Comparison of ENCODE assay signal across 12 mouse cellular contexts in genomic region chr2:57617258-57617657, GRCm38 (mm10).
DNase-seq lines count a peak whose midpoint lies in the region; ATAC-seq and TF ChIP-seq lines count a peak whose summit lies in the region.
"Had no signal": no experiment of that assay in that cellular context is flagged by ENCODE, and none has a peak within 500 bp of the region (broad histone marks: within the 10 kb centered on the region; RNA-seq: fewer than 3 reads in every experiment).

No protein-coding gene starts in this region.

- peak overlapping the region; percentile 71 for H3K4me2 ChIP-seq in heart, postnatal 0 days (ENCODE audit: low read depth, low read length)
- peak overlapping the region; percentile 52 for H3K4me2 ChIP-seq in embryonic facial prominence, embryonic 15.5 days (replicated peaks)
- peak overlapping the region; percentile 73 for H3K4me2 ChIP-seq in hindbrain, embryonic 15.5 days
- peak overlapping the region; percentile 61 for H3K4me2 ChIP-seq in midbrain, embryonic 15.5 days

- no peak overlapping the region for H3K27ac ChIP-seq in heart, postnatal 0 days (ENCODE audit: low read depth)
- no peak overlapping the region for H3K27ac ChIP-seq in heart, adult 2 months
- no peak overlapping the region for H3K27ac ChIP-seq in embryonic facial prominence, embryonic 15.5 days (replicated peaks)
- H3K27ac ChIP-seq in hindbrain, embryonic 15.5 days (replicated peaks): no peak overlapping the region
- H3K27ac ChIP-seq in midbrain, embryonic 15.5 days: no peak overlapping the region

- no peak for TF ChIP-seq CTCF in heart, postnatal 0 days (IDR thresholded peaks at IDR 0.05; ENCODE audit: low read depth)
- no peak for TF ChIP-seq CTCF in heart, adult 2 months (IDR thresholded peaks at IDR 0.05)

- H3K4me3 ChIP-seq in heart, postnatal 0 days (ENCODE audit: low read depth, low read length): peak overlapping the region; percentile 53; the same call in 1 of the 2 replicates
- no peak overlapping the region for H3K4me3 ChIP-seq in heart, adult 2 months
- peak overlapping the region; percentile 29; the same call in 1 of the 2 replicates for H3K4me3 ChIP-seq in embryonic facial prominence, embryonic 15.5 days (replicated peaks)
- peak overlapping the region; percentile 36; the same call in 1 of the 2 replicates for H3K4me3 ChIP-seq in hindbrain, embryonic 15.5 days
- H3K4me3 ChIP-seq in midbrain, embryonic 15.5 days: peak overlapping the region; percentile 37

- WGBS in heart, postnatal 0 days: 89% methylated on average over 2 of the region's 2 CpGs
- 91% methylated on average over 2 of the region's 2 CpGs for WGBS in heart, adult 2 months
- 72% methylated on average over 2 of the region's 2 CpGs for WGBS in embryonic facial prominence, embryonic 15.5 days
- 57% methylated on average over 2 of the region's 2 CpGs for WGBS in hindbrain, embryonic 15.5 days
- 62% methylated on average over 2 of the region's 2 CpGs for WGBS in midbrain, embryonic 15.5 days

- no peak for TF ChIP-seq POLR2A in heart, adult 2 months (IDR thresholded peaks at IDR 0.05; ENCODE audit: insufficient read depth, low read depth, low read length)

- intact Hi-C loops in heart, adult 2 months (cut with DNase I): no loop called here

- H3K79me2 ChIP-seq in heart, adult 2 months (replicated peaks; ENCODE audit: control insufficient read depth, insufficient read depth, low read length): no peaks in the 10 kb centered on the region

- no peak for ATAC-seq in heart, postnatal 0 days (ENCODE audit: insufficient read depth, low read depth)
- ATAC-seq in embryonic facial prominence, embryonic 15.5 days (ENCODE audit: insufficient number of reproducible peaks, low FRiP score, low TSS enrichment, low read depth): no peak
- ATAC-seq in hindbrain, embryonic 15.5 days (ENCODE audit: low FRiP score, low read depth): no peak
- peak; percentile 21 for ATAC-seq in midbrain, embryonic 15.5 days (replicated peaks)
- ATAC-seq in granulocyte monocyte progenitor cell, adult 5-6 weeks (replicated peaks; ENCODE audit: poor library complexity, severe bottlenecking): no peak

- H3K36me3 ChIP-seq in heart, postnatal 0 days (replicated peaks; ENCODE audit: control insufficient read depth, insufficient read depth, low read length): no peaks in the 10 kb centered on the region
- H3K36me3 ChIP-seq in heart, adult 2 months (ENCODE audit: control insufficient read depth, insufficient read depth, low read length): no peaks in the 10 kb centered on the region
- no peaks in the 10 kb centered on the region for H3K36me3 ChIP-seq in embryonic facial prominence, embryonic 15.5 days
- no peaks in the 10 kb centered on the region for H3K36me3 ChIP-seq in hindbrain, embryonic 15.5 days
- H3K36me3 ChIP-seq in midbrain, embryonic 15.5 days (replicated peaks): no peaks in the 10 kb centered on the region

- no peak for TF ChIP-seq EP300 in heart, postnatal 0 days (IDR thresholded peaks at IDR 0.05; ENCODE audit: low read depth)
- no peak for TF ChIP-seq EP300 in heart, adult 2 months (IDR thresholded peaks at IDR 0.05; ENCODE audit: insufficient read depth, low read depth, low read length)

- no peak overlapping the region for H3K9ac ChIP-seq in heart, postnatal 0 days (replicated peaks; ENCODE audit: low read depth, low read length)
- no peak overlapping the region for H3K9ac ChIP-seq in heart, adult 2 months (ENCODE audit: low read depth, low read length)
- no peak overlapping the region for H3K9ac ChIP-seq in embryonic facial prominence, embryonic 15.5 days
- H3K9ac ChIP-seq in hindbrain, embryonic 15.5 days: no peak overlapping the region
- H3K9ac ChIP-seq in midbrain, embryonic 15.5 days: no peak overlapping the region

- no peaks in the 10 kb centered on the region for H3K27me3 ChIP-seq in heart, postnatal 0 days (ENCODE audit: control insufficient read depth, insufficient read depth, low read length)
- no peaks in the 10 kb centered on the region for H3K27me3 ChIP-seq in heart, adult 2 months (ENCODE audit: control insufficient read depth, insufficient read depth, low read length)
- H3K27me3 ChIP-seq in embryonic facial prominence, embryonic 15.5 days: no peaks in the 10 kb centered on the region; the same call in 1 of the 2 replicates
- 0 out of 2 replicates have a peak, but pooled peaks cover 4% of the 10 kb centered on the region for H3K27me3 ChIP-seq in hindbrain, embryonic 15.5 days
- no peaks in the 10 kb centered on the region for H3K27me3 ChIP-seq in midbrain, embryonic 15.5 days (replicated peaks)
- H3K27me3 ChIP-seq: CH12.LX had no signal

- H3K4me1 ChIP-seq in heart, postnatal 0 days (ENCODE audit: control insufficient read depth, insufficient read depth): no peaks in the 10 kb centered on the region
- no peaks in the 10 kb centered on the region for H3K4me1 ChIP-seq in heart, adult 2 months (ENCODE audit: control insufficient read depth, insufficient read depth, low read length)
- H3K4me1 ChIP-seq in embryonic facial prominence, embryonic 15.5 days: no peaks in the 10 kb centered on the region
- H3K4me1 ChIP-seq in hindbrain, embryonic 15.5 days (replicated peaks): peaks cover 25% of the 10 kb centered on the region
- H3K4me1 ChIP-seq in midbrain, embryonic 15.5 days: peaks cover 11% of the 10 kb centered on the region

- no peak for DNase-seq in heart, postnatal 0 days (ENCODE audit: low spot score)
- no peak for DNase-seq in heart, adult 2 months
- no peak for DNase-seq in spleen, postnatal 14 days (ENCODE audit: low spot score in 2 of 2)
- DNase-seq in urinary bladder, adult 18-20 months (ENCODE audit: low spot score in 2 of 2): no peak
- DNase-seq: lung, postnatal 10 days; spleen, adult 18-20 months; thymus, postnatal 25 days had no signal

- H3K9me3 ChIP-seq in heart, postnatal 0 days (replicated peaks; ENCODE audit: control insufficient read depth, low read length): no peaks in the 10 kb centered on the region
- H3K9me3 ChIP-seq in embryonic facial prominence, embryonic 15.5 days (replicated peaks): no peaks in the 10 kb centered on the region
- H3K9me3 ChIP-seq in hindbrain, embryonic 15.5 days: no peaks in the 10 kb centered on the region
- H3K9me3 ChIP-seq in midbrain, embryonic 15.5 days: no peaks in the 10 kb centered on the region
